Mouse (Mus musculus): ENCODE measurements around the gene 4933430I17Rik. TPM values are rescaled to one million over a fixed set of nuclear protein-coding genes. Genes with fewer than 3 reads are reported as not detected.

The 4933430I17Rik gene
- polyA plus RNA-seq, 1 experiment, result 1.3 TPM

DNA sequence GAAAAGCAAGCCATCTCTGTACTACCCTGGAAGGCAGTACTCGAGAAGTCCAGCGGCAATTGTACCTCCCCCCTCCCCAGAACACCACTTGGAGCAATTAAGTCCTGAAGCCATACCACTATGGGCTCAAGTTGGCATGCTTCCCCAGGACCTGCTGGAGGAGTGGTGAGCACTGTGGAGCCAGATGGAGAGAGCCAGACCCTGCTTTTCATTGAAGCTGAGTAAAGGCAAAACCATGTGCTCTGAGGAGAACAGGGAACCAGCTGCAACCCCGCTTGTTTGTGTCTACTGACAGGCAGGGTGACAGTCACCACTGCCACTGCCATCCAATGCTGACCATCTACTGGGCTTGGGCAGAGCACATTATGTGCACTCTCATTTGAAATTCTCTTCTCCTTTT, 16.6 kb downstream of the 4933430I17Rik start:
- Histone ChIP-seq H3K27me3 (ENCODE audit: control insufficient read depth, insufficient read depth, low read length, poor library complexity, severe bottlenecking) (no peaks in the 10 kb centered on the region), H3K4me3 (ENCODE audit: low read depth, low read length) (no peak overlapping the region), H3K9me3 (replicated peaks; ENCODE audit: control insufficient read depth, insufficient read depth, low read length, poor library complexity, severe bottlenecking) (no peaks in the 10 kb centered on the region), H3K9ac (ENCODE audit: low read depth, poor library complexity, severe bottlenecking) (no peak overlapping the region), H3K4me1 (ENCODE audit: control insufficient read depth, insufficient read depth, low read length) (no peaks in the 10 kb centered on the region), H3K36me3 (ENCODE audit: control insufficient read depth, insufficient read depth, low read length, poor library complexity, severe bottlenecking) (no peaks in the 10 kb centered on the region), H3K27ac (ENCODE audit: insufficient read depth, low read length) (no peak overlapping the region)
- TF ChIP-seq CTCF (IDR thresholded peaks at IDR 0.05; ENCODE audit: low read depth, low read length) (no peak), POLR2A (IDR thresholded peaks at IDR 0.05; ENCODE audit: insufficient read depth, low read length) (no peak), EP300 (IDR thresholded peaks at IDR 0.05; ENCODE audit: insufficient read depth, low read depth, low read length) (no peak)

DNA sequence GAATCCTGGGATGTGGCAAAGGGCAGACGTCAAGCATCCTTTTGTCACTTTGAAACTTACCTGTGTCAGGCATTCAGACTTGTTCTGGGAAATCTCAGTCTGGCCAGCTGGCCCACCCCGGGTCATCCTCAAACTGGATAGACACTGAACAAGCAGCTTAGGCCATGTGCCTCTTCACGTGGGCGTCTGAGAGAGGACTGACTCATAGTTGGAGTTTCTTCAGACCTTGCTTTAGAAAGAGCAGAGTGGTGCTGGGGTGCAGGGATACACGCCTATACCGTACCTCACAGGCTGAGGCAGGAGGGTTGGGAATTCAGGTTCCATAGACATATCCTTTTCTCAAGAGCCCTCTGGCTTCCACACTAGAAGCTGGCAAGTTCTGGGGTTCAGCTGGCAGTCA, 18.6 kb downstream of the 4933430I17Rik start:
- no peaks in the 10 kb centered on the region for H3K27me3 ChIP-seq (ENCODE audit: control insufficient read depth, insufficient read depth, low read length, poor library complexity, severe bottlenecking)
- H3K36me3 ChIP-seq (ENCODE audit: control insufficient read depth, insufficient read depth, low read length, poor library complexity, severe bottlenecking), result no peaks in the 10 kb centered on the region
- H3K4me1 ChIP-seq (ENCODE audit: control insufficient read depth, insufficient read depth, low read length), result no peaks in the 10 kb centered on the region
- no peak overlapping the region for H3K27ac ChIP-seq (ENCODE audit: insufficient read depth, low read length)
- TF ChIP-seq EP300 (IDR thresholded peaks at IDR 0.05; ENCODE audit: insufficient read depth, low read depth, low read length) (no peak), POLR2A (IDR thresholded peaks at IDR 0.05; ENCODE audit: insufficient read depth, low read length) (no peak), CTCF (IDR thresholded peaks at IDR 0.05; ENCODE audit: low read depth, low read length) (no peak)
- H3K9ac ChIP-seq (ENCODE audit: low read depth, poor library complexity, severe bottlenecking), result no peak overlapping the region
- H3K9me3 ChIP-seq (replicated peaks; ENCODE audit: control insufficient read depth, insufficient read depth, low read length, poor library complexity, severe bottlenecking), result no peaks in the 10 kb centered on the region
- no peak overlapping the region for H3K4me3 ChIP-seq (ENCODE audit: low read depth, low read length)

DNA sequence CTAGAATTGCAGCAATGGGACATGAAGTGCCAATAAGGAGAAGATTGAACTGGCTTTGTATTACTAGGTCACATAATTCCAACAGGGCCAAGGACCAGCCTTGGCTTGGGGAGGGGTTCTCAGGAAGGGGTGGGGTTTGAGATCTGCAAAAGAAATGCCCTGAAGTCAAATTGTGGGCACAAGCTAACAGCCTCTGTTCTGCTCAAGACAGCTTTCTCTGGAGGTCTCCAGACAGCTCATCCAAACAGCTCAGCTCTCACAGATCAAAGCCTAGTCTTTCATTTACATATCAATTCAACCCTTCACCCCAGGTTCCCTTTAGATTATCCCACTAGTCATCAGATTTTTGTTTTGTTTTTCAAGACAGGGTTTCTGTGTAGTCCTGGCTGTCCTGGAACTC, 19.6 kb downstream of the 4933430I17Rik start:
- Histone ChIP-seq H3K9ac (ENCODE audit: low read depth, poor library complexity, severe bottlenecking) (no peak overlapping the region), H3K27ac (ENCODE audit: insufficient read depth, low read length) (no peak overlapping the region), H3K4me3 (ENCODE audit: low read depth, low read length) (no peak overlapping the region), H3K27me3 (ENCODE audit: control insufficient read depth, insufficient read depth, low read length, poor library complexity, severe bottlenecking) (no peaks in the 10 kb centered on the region), H3K4me1 (ENCODE audit: control insufficient read depth, insufficient read depth, low read length) (no peaks in the 10 kb centered on the region), H3K9me3 (replicated peaks; ENCODE audit: control insufficient read depth, insufficient read depth, low read length, poor library complexity, severe bottlenecking) (no peaks in the 10 kb centered on the region), H3K36me3 (ENCODE audit: control insufficient read depth, insufficient read depth, low read length, poor library complexity, severe bottlenecking) (no peaks in the 10 kb centered on the region)
- TF ChIP-seq POLR2A (IDR thresholded peaks at IDR 0.05; ENCODE audit: insufficient read depth, low read length), result no peak
- no peak for TF ChIP-seq EP300 (IDR thresholded peaks at IDR 0.05; ENCODE audit: insufficient read depth, low read depth, low read length)
- TF ChIP-seq CTCF (IDR thresholded peaks at IDR 0.05; ENCODE audit: low read depth, low read length), result no peak

DNA sequence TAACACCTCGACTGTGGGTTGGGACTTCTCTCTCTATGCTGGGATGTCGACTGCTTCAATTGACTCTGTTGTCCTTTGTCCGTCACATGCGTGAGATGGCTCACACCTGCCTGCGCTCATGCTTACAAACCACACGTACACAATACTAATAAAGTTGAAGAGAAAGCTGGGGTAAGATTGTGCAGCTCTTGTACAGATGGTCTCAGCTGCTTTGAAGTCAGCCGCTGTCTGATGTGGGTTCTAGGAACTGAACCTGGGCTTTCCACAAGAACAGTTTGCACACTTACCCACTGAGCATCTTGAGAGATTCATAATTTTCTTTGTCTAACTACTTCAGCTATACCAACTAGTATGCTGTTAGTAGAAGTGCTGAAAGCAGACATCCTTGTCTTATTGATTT, 26.8 kb downstream of the 4933430I17Rik start:
- no peak overlapping the region for H3K9ac ChIP-seq (ENCODE audit: low read depth, poor library complexity, severe bottlenecking)
- no peak overlapping the region for H3K27ac ChIP-seq (ENCODE audit: insufficient read depth, low read length)
- no peaks in the 10 kb centered on the region; the same call in 1 of the 2 replicates for H3K27me3 ChIP-seq (ENCODE audit: control insufficient read depth, insufficient read depth, low read length, poor library complexity, severe bottlenecking)
- no peaks in the 10 kb centered on the region for H3K9me3 ChIP-seq (replicated peaks; ENCODE audit: control insufficient read depth, insufficient read depth, low read length, poor library complexity, severe bottlenecking)
- H3K4me3 ChIP-seq (ENCODE audit: low read depth, low read length), result no peak overlapping the region
- TF ChIP-seq EP300 (IDR thresholded peaks at IDR 0.05; ENCODE audit: insufficient read depth, low read depth, low read length), result no peak
- TF ChIP-seq CTCF (IDR thresholded peaks at IDR 0.05; ENCODE audit: low read depth, low read length), result no peak
- TF ChIP-seq POLR2A (IDR thresholded peaks at IDR 0.05; ENCODE audit: insufficient read depth, low read length), result no peak
- no peaks in the 10 kb centered on the region for H3K36me3 ChIP-seq (ENCODE audit: control insufficient read depth, insufficient read depth, low read length, poor library complexity, severe bottlenecking)
- H3K4me1 ChIP-seq (ENCODE audit: control insufficient read depth, insufficient read depth, low read length), result no peaks in the 10 kb centered on the region

DNA sequence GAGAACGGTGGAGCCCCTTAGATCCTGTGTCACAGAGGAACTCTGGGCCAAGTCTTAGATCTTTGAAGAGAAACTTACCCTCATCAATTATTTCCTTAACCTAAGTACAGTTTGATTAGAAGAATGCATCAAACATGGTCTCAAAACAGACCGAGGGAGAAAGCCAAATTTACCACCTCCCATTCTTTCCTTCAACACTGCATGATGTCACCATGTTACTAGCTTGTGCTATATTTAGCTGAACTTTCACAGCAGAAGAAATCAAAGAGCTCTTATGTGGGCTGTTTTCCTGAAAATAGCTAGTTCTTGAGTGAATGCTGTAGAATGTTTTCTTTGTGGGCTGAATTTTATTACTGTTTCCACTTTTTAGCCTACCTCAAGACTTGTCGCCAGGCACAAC, 32.3 kb downstream of the 4933430I17Rik start:
- H3K4me1 ChIP-seq (ENCODE audit: control insufficient read depth, insufficient read depth, low read length), result no peaks in the 10 kb centered on the region
- H3K27ac ChIP-seq (ENCODE audit: insufficient read depth, low read length), result no peak overlapping the region
- H3K36me3 ChIP-seq (ENCODE audit: control insufficient read depth, insufficient read depth, low read length, poor library complexity, severe bottlenecking), result no peaks in the 10 kb centered on the region
- no peaks in the 10 kb centered on the region for H3K9me3 ChIP-seq (replicated peaks; ENCODE audit: control insufficient read depth, insufficient read depth, low read length, poor library complexity, severe bottlenecking)
- TF ChIP-seq CTCF (IDR thresholded peaks at IDR 0.05; ENCODE audit: low read depth, low read length) (no peak), POLR2A (IDR thresholded peaks at IDR 0.05; ENCODE audit: insufficient read depth, low read length) (no peak), EP300 (IDR thresholded peaks at IDR 0.05; ENCODE audit: insufficient read depth, low read depth, low read length) (no peak)
- no peak overlapping the region for H3K9ac ChIP-seq (ENCODE audit: low read depth, poor library complexity, severe bottlenecking)
- no peaks in the 10 kb centered on the region; the same call in 1 of the 2 replicates for H3K27me3 ChIP-seq (ENCODE audit: control insufficient read depth, insufficient read depth, low read length, poor library complexity, severe bottlenecking)
- H3K4me3 ChIP-seq (ENCODE audit: low read depth, low read length), result no peak overlapping the region

DNA sequence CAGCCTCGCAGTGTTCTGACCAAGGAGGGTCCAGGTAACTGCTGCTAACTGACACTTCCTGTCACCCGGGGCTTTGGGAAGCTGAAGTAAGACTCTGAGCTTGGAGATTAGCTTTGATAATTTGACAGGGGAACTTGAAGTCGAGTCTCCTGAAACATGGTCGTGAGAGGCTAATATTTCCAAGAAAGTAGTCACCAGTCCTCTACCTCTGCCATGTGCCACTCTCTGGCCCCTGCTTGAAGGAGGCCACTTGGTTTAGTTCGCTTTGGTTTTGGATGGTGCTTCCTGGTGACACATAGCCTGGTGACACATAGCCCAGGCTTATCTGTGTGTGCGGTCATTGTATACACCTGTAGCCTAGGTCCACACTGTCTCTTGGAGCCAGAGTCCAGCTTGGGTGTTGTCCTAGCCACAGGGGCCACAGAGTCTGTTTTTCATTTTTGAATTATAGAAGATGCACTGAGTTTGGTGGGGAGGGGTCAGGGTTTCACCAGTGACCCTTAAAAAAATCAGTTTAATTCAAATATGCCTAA, 34.7 kb downstream of the 4933430I17Rik start, which contains the start of gene Rgs3:
Gene Rgs3, plus strand, starts transcription at position 51 of the 533 bp plus-strand sequence.
- Histone ChIP-seq H3K4me3 (ENCODE audit: low read depth, low read length) (no peak within 1 kb of the TSS), H3K27me3 (ENCODE audit: control insufficient read depth, insufficient read depth, low read length, poor library complexity, severe bottlenecking) (no peaks in the 10 kb centered on the region; the same call in 1 of the 2 replicates), H3K9ac (ENCODE audit: low read depth, poor library complexity, severe bottlenecking) (no peak within 1 kb of the TSS), H3K9me3 (replicated peaks; ENCODE audit: control insufficient read depth, insufficient read depth, low read length, poor library complexity, severe bottlenecking) (no peaks in the 10 kb centered on the region), H3K36me3 (ENCODE audit: control insufficient read depth, insufficient read depth, low read length, poor library complexity, severe bottlenecking) (no peaks in the 10 kb centered on the region), H3K27ac (ENCODE audit: insufficient read depth, low read length) (no peak within 1 kb of the TSS), H3K4me1 (ENCODE audit: control insufficient read depth, insufficient read depth, low read length) (no peaks in the 10 kb centered on the region)
- no peak for TF ChIP-seq CTCF (IDR thresholded peaks at IDR 0.05; ENCODE audit: low read depth, low read length)
- no peak for TF ChIP-seq POLR2A (IDR thresholded peaks at IDR 0.05; ENCODE audit: insufficient read depth, low read length)
